Mouse (Mus musculus): ENCODE data around the gene Ppl. TPM values are rescaled to one million over a fixed set of nuclear protein-coding genes. Genes with fewer than 3 reads are reported as not detected.
A peak's percentile ranks its signal among the peaks of the same experiment; 100 is the strongest.

Ppl gene
- polyA plus RNA-seq (2015; fragmentation: Nextera tagmentation; extraction: Ambion mirVana): 7.9 and 8.4 TPM in 2 replicates

- H3K4me1 ChIP-seq: peaks cover 30% of the 10 kb centered on the region
- ATAC-seq (ENCODE audit: insufficient number of reproducible peaks, insufficient read depth, low FRiP score, low TSS enrichment, low read depth): no peak
- peak within 1 kb of the TSS; percentile 62 for H3K4me2 ChIP-seq
- H3K4me3 ChIP-seq: peak within 1 kb of the TSS; percentile 44
- WGBS: 1% methylated on average over 39 of the region's 39 CpGs
- peaks cover 59% of the 10 kb centered on the region for H3K27me3 ChIP-seq
- no peak within 1 kb of the TSS; the same call in 1 of the 2 replicates for H3K27ac ChIP-seq
- peak within 1 kb of the TSS; percentile 41 for H3K9ac ChIP-seq
- H3K9me3 ChIP-seq: no peaks in the 10 kb centered on the region
- H3K36me3 ChIP-seq: no peaks in the 10 kb centered on the region
These were observed at the start of gene Ppl for GRCm38 (mm10) chr16:5132401-5132801. Ppl (minus strand) TSS chr16:5132421.

GRCm38 (mm10) chr16:5172636-5173035, 40.4 kb upstream of the Ppl start:
- 94% methylated on average over 6 of the region's 6 CpGs for WGBS

GRCm38 (mm10) chr16:5168829-5169228, 36.6 kb upstream of the Ppl start:
- Histone ChIP-seq H3K4me3 (no peak overlapping the region), H3K4me2 (no peak overlapping the region), H3K4me1 (no peaks in the 10 kb centered on the region), H3K9me3 (no peaks in the 10 kb centered on the region), H3K36me3 (no peaks in the 10 kb centered on the region), H3K27ac (no peak overlapping the region), H3K9ac (no peak overlapping the region), H3K27me3 (no peaks in the 10 kb centered on the region)
- no peak for ATAC-seq (ENCODE audit: insufficient number of reproducible peaks, insufficient read depth, low FRiP score, low TSS enrichment, low read depth)
- 72% methylated on average over 5 of the region's 5 CpGs for WGBS

More at GRCm38 (mm10) chr16:5172636-5173035, 40.4 kb upstream of the Ppl start:
- no peaks in the 10 kb centered on the region for H3K9me3 ChIP-seq
- H3K9ac ChIP-seq: no peak overlapping the region
- H3K4me3 ChIP-seq: no peak overlapping the region
- H3K4me1 ChIP-seq: no peaks in the 10 kb centered on the region
- H3K4me2 ChIP-seq: no peak overlapping the region
- no peak for ATAC-seq (ENCODE audit: insufficient number of reproducible peaks, insufficient read depth, low FRiP score, low TSS enrichment, low read depth)
- H3K36me3 ChIP-seq: no peaks in the 10 kb centered on the region
- H3K27me3 ChIP-seq: no peaks in the 10 kb centered on the region
- no peak overlapping the region for H3K27ac ChIP-seq

GRCm38 (mm10) chr16:5168038-5168437, 35.8 kb upstream of the Ppl start:
- no peak overlapping the region for H3K4me2 ChIP-seq
- H3K4me1 ChIP-seq: no peaks in the 10 kb centered on the region
- H3K27me3 ChIP-seq: no peaks in the 10 kb centered on the region
- H3K4me3 ChIP-seq: no peak overlapping the region
- WGBS: 76% methylated on average over 2 of the region's 2 CpGs
- ATAC-seq (ENCODE audit: insufficient number of reproducible peaks, insufficient read depth, low FRiP score, low TSS enrichment, low read depth): no peak
- no peak overlapping the region for H3K27ac ChIP-seq
- no peak overlapping the region for H3K9ac ChIP-seq
- H3K36me3 ChIP-seq: no peaks in the 10 kb centered on the region
- no peaks in the 10 kb centered on the region for H3K9me3 ChIP-seq

GRCm38 (mm10) chr16:5164327-5164726, 32.1 kb upstream of the Ppl start:
- ATAC-seq (ENCODE audit: insufficient number of reproducible peaks, insufficient read depth, low FRiP score, low TSS enrichment, low read depth): no peak
- no peaks in the 10 kb centered on the region for H3K27me3 ChIP-seq
- WGBS: 77% methylated on average over 6 of the region's 6 CpGs
- H3K9me3 ChIP-seq: no peaks in the 10 kb centered on the region
- H3K4me1 ChIP-seq: no peaks in the 10 kb centered on the region
- H3K27ac ChIP-seq: no peak overlapping the region
- H3K4me2 ChIP-seq: no peak overlapping the region
- no peaks in the 10 kb centered on the region for H3K36me3 ChIP-seq
- H3K9ac ChIP-seq: no peak overlapping the region
- no peak overlapping the region for H3K4me3 ChIP-seq

GRCm38 (mm10) chr16:5159248-5159647, 27.0 kb upstream of the Ppl start:
- H3K4me3 ChIP-seq: no peak overlapping the region
- no peak for ATAC-seq (ENCODE audit: insufficient number of reproducible peaks, insufficient read depth, low FRiP score, low TSS enrichment, low read depth)
- no peak overlapping the region for H3K27ac ChIP-seq
- 87% methylated on average over 8 of the region's 8 CpGs for WGBS
- H3K4me2 ChIP-seq: no peak overlapping the region
- H3K9ac ChIP-seq: no peak overlapping the region
- H3K36me3 ChIP-seq: no peaks in the 10 kb centered on the region
- H3K4me1 ChIP-seq: no peaks in the 10 kb centered on the region
- no peaks in the 10 kb centered on the region for H3K27me3 ChIP-seq
- H3K9me3 ChIP-seq: no peaks in the 10 kb centered on the region

- Histone ChIP-seq H3K9ac (no peak overlapping the region), H3K4me3 (no peak overlapping the region), H3K4me2 (no peak overlapping the region), H3K27ac (no peak overlapping the region), H3K4me1 (no peaks in the 10 kb centered on the region), H3K36me3 (no peaks in the 10 kb centered on the region), H3K9me3 (no peaks in the 10 kb centered on the region), H3K27me3 (no peaks in the 10 kb centered on the region)
- no peak for ATAC-seq (ENCODE audit: insufficient number of reproducible peaks, insufficient read depth, low FRiP score, low TSS enrichment, low read depth)
- WGBS: 71% methylated on average over 3 of the region's 3 CpGs
These were observed 24.9 kb upstream of the Ppl start for GRCm38 (mm10) chr16:5157113-5157512.

GRCm38 (mm10) chr16:5156495-5156894, 24.3 kb upstream of the Ppl start:
- Histone ChIP-seq H3K9me3 (no peaks in the 10 kb centered on the region), H3K4me2 (no peak overlapping the region), H3K36me3 (no peaks in the 10 kb centered on the region), H3K27me3 (no peaks in the 10 kb centered on the region), H3K27ac (no peak overlapping the region), H3K9ac (no peak overlapping the region), H3K4me1 (no peaks in the 10 kb centered on the region), H3K4me3 (no peak overlapping the region)
- ATAC-seq (ENCODE audit: insufficient number of reproducible peaks, insufficient read depth, low FRiP score, low TSS enrichment, low read depth): no peak
- WGBS: 26% methylated on average over 2 of the region's 2 CpGs

- Histone ChIP-seq H3K9me3 (no peaks in the 10 kb centered on the region), H3K4me3 (no peak overlapping the region), H3K4me1 (no peaks in the 10 kb centered on the region), H3K4me2 (no peak overlapping the region), H3K27ac (no peak overlapping the region), H3K9ac (no peak overlapping the region), H3K27me3 (peaks cover 5% of the 10 kb centered on the region; the same call in 1 of the 2 replicates), H3K36me3 (no peaks in the 10 kb centered on the region)
- 67% methylated on average over 3 of the region's 3 CpGs for WGBS
- no peak for ATAC-seq (ENCODE audit: insufficient number of reproducible peaks, insufficient read depth, low FRiP score, low TSS enrichment, low read depth)
These were observed 22.8 kb upstream of the Ppl start for GRCm38 (mm10) chr16:5155014-5155413.

GRCm38 (mm10) chr16:5153299-5154026, 21.2 kb upstream of the Ppl start:
- peaks cover 12% of the 10 kb centered on the region for H3K27me3 ChIP-seq
- H3K27ac ChIP-seq: no peak overlapping the region
- 27% methylated on average over 6 of the region's 6 CpGs for WGBS
- H3K9me3 ChIP-seq: no peaks in the 10 kb centered on the region
- no peaks in the 10 kb centered on the region for H3K4me1 ChIP-seq
- ATAC-seq (ENCODE audit: insufficient number of reproducible peaks, insufficient read depth, low FRiP score, low TSS enrichment, low read depth): no peak
- H3K9ac ChIP-seq: no peak overlapping the region
- H3K4me3 ChIP-seq: no peak overlapping the region
- no peaks in the 10 kb centered on the region for H3K36me3 ChIP-seq
- H3K4me2 ChIP-seq: no peak overlapping the region

GRCm38 (mm10) chr16:5150544-5150943, 18.3 kb upstream of the Ppl start:
- no peak for ATAC-seq (ENCODE audit: insufficient number of reproducible peaks, insufficient read depth, low FRiP score, low TSS enrichment, low read depth)
- Histone ChIP-seq H3K9me3 (no peaks in the 10 kb centered on the region), H3K4me1 (peaks cover 6% of the 10 kb centered on the region; the same call in 1 of the 2 replicates), H3K36me3 (no peaks in the 10 kb centered on the region), H3K4me3 (no peak overlapping the region), H3K27me3 (peaks cover 39% of the 10 kb centered on the region), H3K9ac (no peak overlapping the region), H3K4me2 (no peak overlapping the region), H3K27ac (no peak overlapping the region)
- WGBS: 40% methylated on average over 10 of the region's 10 CpGs

- Histone ChIP-seq H3K4me2 (peak within 1 kb of the TSS; percentile 62), H3K27ac (no peak within 1 kb of the TSS), H3K27me3 (peaks cover 39% of the 10 kb centered on the region), H3K9ac (no peak within 1 kb of the TSS), H3K9me3 (no peaks in the 10 kb centered on the region), H3K36me3 (no peaks in the 10 kb centered on the region), H3K4me3 (peak within 1 kb of the TSS; percentile 35), H3K4me1 (peaks cover 6% of the 10 kb centered on the region; the same call in 1 of the 2 replicates)
- WGBS: 16% methylated on average over 13 of the region's 13 CpGs
- ATAC-seq (ENCODE audit: insufficient number of reproducible peaks, insufficient read depth, low FRiP score, low TSS enrichment, low read depth): 0 out of 2 replicates have a peak, but pooled peaks have one; percentile 12
These were observed 14.8 kb upstream of the Ppl start, which contains the start of gene Sec14l5 for GRCm38 (mm10) chr16:5147037-5147385. Sec14l5 (plus strand) TSS chr16:5147109.
